Mouse (Mus musculus) bone marrow macrophage, adult 2 months (primary cell): ENCODE data around the gene Cdk5r1. TPM values are rescaled to one million over a fixed set of nuclear protein-coding genes. Genes with fewer than 3 reads are reported as not detected.

Source experiments
- H3K27ac ChIP-seq: 2 replicates; pipeline ENCODE4 v1.5.1; 2012; ENCODE audit warnings: low read depth, low read length; ENCODE audit not compliant: insufficient read depth
- H3K4me1 ChIP-seq: 2 replicates; pipeline ENCODE4 v1.6.1; 2012; ENCODE audit warnings: low read length; ENCODE audit not compliant: control insufficient read depth, insufficient read depth
- H3K4me3 ChIP-seq: 2 replicates; pipeline ENCODE4 v1.5.1; 2012; ENCODE audit warnings: mild to moderate bottlenecking, low read length, moderate library complexity; ENCODE audit not compliant: insufficient read depth
- CTCF ChIP-seq: IDR thresholded peaks from 2 replicates; pipeline ENCODE4 v1.5.1; 2012; ENCODE audit warnings: low read depth, mild to moderate bottlenecking, low read length, moderate library complexity
- POLR2A ChIP-seq: IDR thresholded peaks from 2 replicates; pipeline ENCODE4 v1.6.1; 2012; ENCODE audit warnings: mild to moderate bottlenecking, low read depth, low read length, borderline replicate concordance
- polyA plus RNA-seq: library from polyadenylated mRNA; stranded (reverse); fragments of >200 nt; gene quantifications from 2 replicates; pipeline ENCODE4 v1.2.4, GENCODE M21; 2012; ENCODE audit not compliant: missing spikeins, insufficient read depth, insufficient read length

Gene Cdk5r1
- polyA plus RNA-seq, 1 experiment: 1.2 TPM

DNA sequence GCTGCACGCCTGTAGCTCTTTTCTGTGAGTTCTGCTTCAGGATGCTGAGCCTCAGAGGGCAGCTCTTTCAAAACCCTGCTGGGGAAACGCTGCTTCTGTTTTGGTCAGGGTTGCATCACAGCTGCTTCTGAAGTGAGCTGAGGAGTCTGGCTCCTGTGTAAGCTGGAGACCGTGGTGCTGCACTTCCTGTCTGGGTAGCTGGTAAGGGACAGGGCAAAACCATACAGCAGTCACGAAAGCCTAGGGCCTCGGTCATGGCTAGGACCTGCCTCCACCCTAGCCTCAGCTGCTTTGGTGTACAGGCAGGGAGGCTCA lies 13.0 kb downstream of the Cdk5r1 start:
- TF ChIP-seq POLR2A (no peak), CTCF (no peak)
- Histone ChIP-seq H3K27ac (peak overlapping the region; percentile 24), H3K4me1 (peaks cover 14% of the 10 kb centered on the region), H3K4me3 (no peak overlapping the region; the same call in 1 of the 2 replicates)

DNA sequence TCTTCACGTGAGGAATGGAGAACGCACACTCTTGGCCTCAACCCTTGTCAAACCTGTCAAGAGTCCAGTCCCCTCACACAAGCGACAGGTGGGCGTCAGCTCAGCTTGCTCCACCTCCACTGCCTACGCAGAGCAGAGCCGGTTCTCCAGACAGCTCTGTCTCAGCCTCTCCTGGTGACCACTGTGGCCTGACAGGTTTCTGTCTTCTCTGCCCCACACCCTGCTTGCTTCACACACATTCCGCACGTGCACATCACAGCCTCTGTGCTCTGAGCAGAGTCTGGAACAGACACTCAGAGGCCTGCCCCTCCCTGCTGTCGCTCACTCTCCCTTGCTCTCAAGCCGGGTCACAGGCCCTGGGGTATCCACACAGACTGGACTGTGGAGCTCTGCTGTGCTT lies 14.0 kb downstream of the Cdk5r1 start:
- TF ChIP-seq CTCF: no peak
- no peak for TF ChIP-seq POLR2A
- Histone ChIP-seq H3K4me1 (peaks cover 17% of the 10 kb centered on the region), H3K27ac (no peak overlapping the region), H3K4me3 (no peak overlapping the region)

DNA sequence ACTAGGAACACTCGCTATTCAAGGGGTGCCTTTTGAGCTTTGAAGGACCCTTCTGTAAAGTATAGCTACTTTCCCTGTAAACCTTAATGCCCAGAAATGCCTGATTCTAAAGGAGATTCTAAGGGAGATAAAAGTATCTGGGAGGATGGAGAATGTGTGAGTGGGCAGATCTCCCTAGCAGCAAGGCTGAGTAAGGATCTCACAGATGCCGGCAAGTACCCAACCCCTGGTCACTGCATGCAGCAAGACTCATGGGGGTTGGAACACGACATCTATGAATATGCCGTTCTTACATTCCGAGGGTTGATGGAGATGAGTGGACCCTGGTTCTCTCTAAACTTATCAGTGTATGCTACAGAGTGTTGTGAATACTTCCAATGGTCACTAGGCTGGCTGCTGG lies 16.4 kb downstream of the Cdk5r1 start:
- TF ChIP-seq CTCF (no peak), POLR2A (no peak)
- Histone ChIP-seq H3K27ac (no peak overlapping the region), H3K4me1 (peaks cover 28% of the 10 kb centered on the region), H3K4me3 (no peak overlapping the region)

DNA sequence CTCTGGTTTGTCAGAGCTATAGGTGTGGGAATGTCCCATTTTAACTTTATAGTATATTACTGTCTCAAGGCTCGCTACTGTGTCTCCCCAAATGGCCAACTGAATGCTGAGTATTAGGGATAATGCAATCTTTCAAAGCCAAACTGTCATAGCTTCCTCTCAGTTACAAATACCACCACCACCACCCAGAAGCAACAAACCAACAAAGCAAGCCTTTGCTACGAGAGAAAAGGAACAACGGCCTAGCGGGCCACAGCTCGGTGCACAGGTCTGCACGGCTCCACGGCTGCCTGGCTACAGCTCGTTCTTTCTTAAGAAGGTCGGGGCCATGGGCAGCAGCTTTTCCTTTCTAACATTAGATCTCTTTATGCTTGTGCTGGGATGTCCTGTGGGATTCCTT lies 18.0 kb downstream of the Cdk5r1 start:
- H3K4me3 ChIP-seq: no peak overlapping the region
- H3K27ac ChIP-seq: no peak overlapping the region
- H3K4me1 ChIP-seq: peaks cover 25% of the 10 kb centered on the region
- TF ChIP-seq POLR2A (no peak), CTCF (no peak)

DNA sequence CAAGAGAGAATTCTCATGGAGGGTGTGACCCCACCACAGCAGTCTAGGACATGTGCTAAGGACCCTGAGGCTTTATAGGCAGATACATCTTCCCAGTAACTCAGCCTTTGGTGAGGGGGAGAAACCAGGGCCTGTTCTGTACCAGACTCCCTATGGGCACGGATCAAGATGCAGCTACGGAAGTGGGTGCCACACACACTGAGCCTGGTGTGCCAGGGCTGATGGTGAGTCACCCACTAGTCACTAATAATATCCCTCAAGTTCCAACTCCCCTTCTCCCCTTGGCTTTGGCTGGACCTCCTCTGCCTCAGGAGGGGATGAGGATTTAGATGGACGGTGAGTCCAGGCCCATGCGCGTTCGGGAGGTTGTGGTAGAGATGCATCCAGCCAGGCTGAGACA lies 19.1 kb downstream of the Cdk5r1 start:
- no peak for TF ChIP-seq CTCF
- TF ChIP-seq POLR2A: no peak
- Histone ChIP-seq H3K27ac (no peak overlapping the region), H3K4me3 (no peak overlapping the region), H3K4me1 (peaks cover 20% of the 10 kb centered on the region)

DNA sequence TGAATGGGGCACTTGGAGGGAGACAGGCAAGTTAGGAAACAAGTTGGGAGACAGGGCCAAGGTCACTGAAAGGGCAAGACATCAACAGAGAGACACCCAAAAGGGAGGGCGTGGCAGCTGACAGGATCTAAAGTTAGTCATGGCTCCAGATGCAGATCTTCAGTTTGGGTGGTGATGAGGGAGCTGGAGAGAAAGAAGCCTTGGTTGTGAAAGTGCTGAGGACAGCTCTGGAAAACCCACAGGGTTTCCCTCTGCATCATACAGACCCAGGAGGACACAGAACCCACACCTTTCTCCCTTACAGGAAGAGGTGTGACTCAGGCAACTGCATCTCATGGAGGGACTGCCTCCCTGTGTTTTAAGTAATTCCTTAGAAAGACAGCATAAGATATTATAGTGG lies 19.8 kb downstream of the Cdk5r1 start:
- TF ChIP-seq CTCF (no peak), POLR2A (no peak)
- H3K4me1 ChIP-seq: peaks cover 20% of the 10 kb centered on the region
- no peak overlapping the region for H3K4me3 ChIP-seq
- H3K27ac ChIP-seq: no peak overlapping the region

DNA sequence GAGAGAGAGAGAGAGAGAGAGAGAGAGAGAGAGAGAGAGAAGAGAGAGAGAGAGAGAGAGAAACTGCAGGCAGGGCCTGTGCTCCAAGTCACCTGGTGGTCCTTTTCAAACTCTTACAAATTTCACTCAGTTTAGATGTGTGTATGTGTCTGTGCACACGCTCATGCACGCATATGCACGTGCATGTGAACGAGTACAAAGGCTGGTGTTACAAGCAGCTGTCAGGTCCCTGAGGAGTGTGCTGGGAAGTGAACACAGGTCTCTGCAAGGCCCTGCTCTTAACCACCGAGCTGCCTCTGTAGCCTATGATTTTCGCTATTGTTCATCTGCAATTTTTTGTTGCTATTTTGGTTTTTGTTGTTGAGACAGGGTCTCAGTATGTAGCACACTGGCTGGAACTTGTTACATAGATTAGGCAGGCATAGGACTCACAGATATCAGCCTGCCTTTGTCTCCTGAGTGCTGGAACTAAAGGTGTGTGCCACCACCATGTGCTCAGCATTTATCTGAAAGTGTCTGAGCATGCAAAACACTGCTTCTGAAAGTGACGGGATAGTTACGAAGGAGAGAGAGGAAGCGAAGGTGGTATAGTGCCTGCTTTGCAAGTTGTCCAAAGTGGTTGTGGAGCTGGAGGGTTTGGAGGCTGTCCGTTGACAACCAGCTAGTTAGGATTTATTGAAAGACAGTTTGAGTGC lies 20.5 kb downstream of the Cdk5r1 start:
- Histone ChIP-seq H3K4me1 (peaks cover 20% of the 10 kb centered on the region), H3K27ac (no peak overlapping the region), H3K4me3 (no peak overlapping the region)
- TF ChIP-seq POLR2A: no peak
- no peak for TF ChIP-seq CTCF

DNA sequence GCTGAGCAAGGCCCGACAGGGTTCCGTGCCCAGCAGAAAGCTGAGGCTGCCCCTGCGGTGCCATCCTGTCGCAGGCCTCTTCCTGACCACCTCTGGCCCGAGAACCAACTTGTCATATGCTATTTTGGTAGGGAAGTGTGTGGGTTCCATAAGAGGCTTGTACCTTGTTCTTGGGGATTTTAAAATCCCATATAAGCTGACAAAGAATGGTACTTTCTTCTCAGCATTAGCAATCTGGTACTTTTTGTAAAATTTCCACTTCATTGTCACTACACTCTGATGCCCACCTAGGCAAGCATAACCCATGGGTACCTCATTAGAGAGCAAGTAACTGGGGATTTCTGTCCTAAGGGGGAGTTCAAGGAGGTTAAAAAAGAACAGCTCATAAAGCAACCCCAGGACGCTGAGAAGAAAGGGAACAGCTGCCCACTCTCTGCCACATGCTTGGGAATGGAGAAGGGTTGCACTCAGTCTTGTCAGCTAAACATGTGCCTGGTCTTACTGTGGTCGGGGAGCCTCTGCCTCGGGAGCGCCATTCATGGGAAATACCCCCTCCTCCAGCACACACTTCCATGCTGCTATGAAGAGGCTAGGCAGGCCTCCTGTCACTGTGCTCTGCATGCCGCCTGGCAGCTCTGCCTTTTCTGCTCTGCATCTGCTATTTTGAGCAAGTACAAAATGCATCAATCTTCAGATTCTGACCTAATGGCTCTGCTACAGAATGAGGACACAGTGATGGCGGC lies 21.7 kb downstream of the Cdk5r1 start:
- H3K4me3 ChIP-seq: no peak overlapping the region
- TF ChIP-seq POLR2A: no peak
- TF ChIP-seq CTCF: no peak
- peaks cover 20% of the 10 kb centered on the region for H3K4me1 ChIP-seq
- H3K27ac ChIP-seq: no peak overlapping the region

DNA sequence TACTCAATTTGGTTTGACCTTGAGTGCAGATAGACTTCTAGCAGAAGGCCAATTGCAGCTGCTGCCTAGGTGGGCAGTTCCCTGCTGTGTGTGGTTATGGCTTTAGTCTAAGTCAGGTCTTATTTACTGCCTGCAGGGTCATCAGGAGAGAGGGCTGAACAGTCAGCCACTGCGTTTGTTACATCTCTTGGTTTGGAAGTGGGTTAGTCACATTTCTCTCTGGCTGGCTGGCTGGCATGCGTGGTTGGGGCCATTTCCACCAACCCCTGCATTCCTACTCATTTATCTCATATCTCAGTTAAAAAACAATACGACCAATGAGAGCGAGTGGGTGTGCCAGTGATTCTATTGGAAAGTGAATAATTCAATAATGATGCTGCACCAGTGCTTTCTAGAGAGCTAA lies 22.7 kb downstream of the Cdk5r1 start:
- TF ChIP-seq POLR2A (no peak), CTCF (no peak)
- H3K4me1 ChIP-seq: peaks cover 20% of the 10 kb centered on the region
- H3K27ac ChIP-seq: no peak overlapping the region
- no peak overlapping the region for H3K4me3 ChIP-seq

DNA sequence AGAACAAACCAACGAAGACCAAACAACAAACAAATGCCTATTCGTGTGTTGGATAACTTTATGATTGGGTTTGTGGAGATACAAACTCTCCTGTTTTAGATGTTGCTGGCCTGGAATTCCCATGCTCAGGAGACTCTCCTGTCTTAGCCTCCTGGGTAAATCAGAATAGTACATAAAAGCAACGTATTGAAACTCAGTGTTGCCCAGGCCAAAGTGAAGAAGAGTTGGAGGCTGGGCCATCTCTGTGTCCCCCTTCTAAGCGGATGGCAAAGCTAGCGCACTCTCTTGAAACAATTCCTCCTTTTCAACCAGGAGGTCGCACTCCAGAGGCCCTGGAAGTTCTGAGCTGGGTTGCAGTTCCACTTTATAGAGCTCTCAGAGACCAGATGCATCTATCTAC lies 26.5 kb downstream of the Cdk5r1 start:
- Histone ChIP-seq H3K4me1 (peaks cover 11% of the 10 kb centered on the region), H3K27ac (no peak overlapping the region), H3K4me3 (no peak overlapping the region)
- no peak for TF ChIP-seq CTCF
- no peak for TF ChIP-seq POLR2A
